Mouse (Mus musculus): ENCODE results near the gene C8g. TPM values are rescaled to one million over a fixed set of nuclear protein-coding genes. Genes with fewer than 3 reads are reported as not detected.

C8g gene
- polyA plus RNA-seq, 1 experiment from 2014 or later: 3.7 TPM

GRCm38 (mm10) chr2:25477967-25478675, 23.4 kb downstream of the C8g start:
- Histone ChIP-seq H3K27me3 (ENCODE audit: control insufficient read depth, insufficient read depth, low read length) (peaks cover 5% of the 10 kb centered on the region; the same call in 1 of the 2 replicates), H3K9ac (ENCODE audit: low read depth, low read length) (no peak overlapping the region), H3K27ac (ENCODE audit: low read depth, low read length) (no peak overlapping the region), H3K9me3 (replicated peaks; ENCODE audit: control insufficient read depth, low read length) (no peaks in the 10 kb centered on the region), H3K4me1 (ENCODE audit: control insufficient read depth, insufficient read depth, low read length) (no peaks in the 10 kb centered on the region), H3K4me3 (ENCODE audit: low read depth, low read length) (no peak overlapping the region), H3K36me3 (ENCODE audit: control insufficient read depth, insufficient read depth, low read length) (no peaks in the 10 kb centered on the region), H3K4me2 (no peak overlapping the region)
- WGBS (ENCODE audit: insufficient replicate concordance): 89% methylated on average over 3 of the region's 3 CpGs
- ATAC-seq (replicated peaks; ENCODE audit: insufficient number of reproducible peaks, low FRiP score, low TSS enrichment): no peak

GRCm38 (mm10) chr2:25477541-25477940, 24.0 kb downstream of the C8g start:
- no peak overlapping the region for H3K4me3 ChIP-seq (ENCODE audit: low read depth, low read length)
- H3K9me3 ChIP-seq (replicated peaks; ENCODE audit: control insufficient read depth, low read length): no peaks in the 10 kb centered on the region
- no peak overlapping the region for H3K9ac ChIP-seq (ENCODE audit: low read depth, low read length)
- no peak overlapping the region for H3K4me2 ChIP-seq
- H3K27me3 ChIP-seq (ENCODE audit: control insufficient read depth, insufficient read depth, low read length): peaks cover 5% of the 10 kb centered on the region; the same call in 1 of the 2 replicates
- H3K27ac ChIP-seq (ENCODE audit: low read depth, low read length): no peak overlapping the region
- 81% methylated on average over 8 of the region's 8 CpGs for WGBS (ENCODE audit: insufficient replicate concordance)
- no peak for ATAC-seq (replicated peaks; ENCODE audit: insufficient number of reproducible peaks, low FRiP score, low TSS enrichment)
- H3K36me3 ChIP-seq (ENCODE audit: control insufficient read depth, insufficient read depth, low read length): no peaks in the 10 kb centered on the region
- H3K4me1 ChIP-seq (ENCODE audit: control insufficient read depth, insufficient read depth, low read length): no peaks in the 10 kb centered on the region

GRCm38 (mm10) chr2:25472550-25472949, 29.0 kb downstream of the C8g start:
- Histone ChIP-seq H3K4me1 (ENCODE audit: control insufficient read depth, insufficient read depth, low read length) (peaks cover 5% of the 10 kb centered on the region), H3K4me3 (ENCODE audit: low read depth, low read length) (no peak overlapping the region), H3K4me2 (no peak overlapping the region), H3K36me3 (ENCODE audit: control insufficient read depth, insufficient read depth, low read length) (no peaks in the 10 kb centered on the region), H3K27ac (ENCODE audit: low read depth, low read length) (no peak overlapping the region), H3K27me3 (ENCODE audit: control insufficient read depth, insufficient read depth, low read length) (0 out of 2 replicates have a peak, but pooled peaks cover 5% of the 10 kb centered on the region), H3K9me3 (replicated peaks; ENCODE audit: control insufficient read depth, low read length) (no peaks in the 10 kb centered on the region), H3K9ac (ENCODE audit: low read depth, low read length) (no peak overlapping the region)
- ATAC-seq (replicated peaks; ENCODE audit: insufficient number of reproducible peaks, low FRiP score, low TSS enrichment): no peak
- 65% methylated on average over 2 of the region's 2 CpGs for WGBS (ENCODE audit: insufficient replicate concordance)

- WGBS (ENCODE audit: insufficient replicate concordance): 33% methylated on average over 6 of the region's 6 CpGs
- H3K9ac ChIP-seq (ENCODE audit: low read depth, low read length): no peak within 1 kb of the TSS
- ATAC-seq (replicated peaks; ENCODE audit: insufficient number of reproducible peaks, low FRiP score, low TSS enrichment): no peak
- no peak within 1 kb of the TSS for H3K4me3 ChIP-seq (ENCODE audit: low read depth, low read length)
- H3K36me3 ChIP-seq (ENCODE audit: control insufficient read depth, insufficient read depth, low read length): no peaks in the 10 kb centered on the region
- no peak within 1 kb of the TSS for H3K4me2 ChIP-seq
- H3K27ac ChIP-seq (ENCODE audit: low read depth, low read length): no peak within 1 kb of the TSS
- peaks cover 6% of the 10 kb centered on the region for H3K4me1 ChIP-seq (ENCODE audit: control insufficient read depth, insufficient read depth, low read length)
- H3K9me3 ChIP-seq (replicated peaks; ENCODE audit: control insufficient read depth, low read length): no peaks in the 10 kb centered on the region
- H3K27me3 ChIP-seq (ENCODE audit: control insufficient read depth, insufficient read depth, low read length): no peaks in the 10 kb centered on the region
Measured at GRCm38 (mm10) chr2:25469969-25470368, 31.6 kb downstream of the C8g start, which contains the start of gene Ptgds. Gene Ptgds (minus strand): TSS chr2:25470046.

GRCm38 (mm10) chr2:25468962-25469915, 32.3 kb downstream of the C8g start:
- no peak overlapping the region for H3K9ac ChIP-seq (ENCODE audit: low read depth, low read length)
- peaks cover 6% of the 10 kb centered on the region for H3K4me1 ChIP-seq (ENCODE audit: control insufficient read depth, insufficient read depth, low read length)
- H3K9me3 ChIP-seq (replicated peaks; ENCODE audit: control insufficient read depth, low read length): no peaks in the 10 kb centered on the region
- no peaks in the 10 kb centered on the region for H3K27me3 ChIP-seq (ENCODE audit: control insufficient read depth, insufficient read depth, low read length)
- WGBS (ENCODE audit: insufficient replicate concordance): 68% methylated on average over 10 of the region's 10 CpGs
- H3K4me2 ChIP-seq: no peak overlapping the region
- ATAC-seq (replicated peaks; ENCODE audit: insufficient number of reproducible peaks, low FRiP score, low TSS enrichment): 0 out of 2 replicates have a peak, but pooled peaks have one; percentile 36
- no peaks in the 10 kb centered on the region for H3K36me3 ChIP-seq (ENCODE audit: control insufficient read depth, insufficient read depth, low read length)
- H3K27ac ChIP-seq (ENCODE audit: low read depth, low read length): no peak overlapping the region
- no peak overlapping the region for H3K4me3 ChIP-seq (ENCODE audit: low read depth, low read length)

- no peaks in the 10 kb centered on the region for H3K36me3 ChIP-seq (ENCODE audit: control insufficient read depth, insufficient read depth, low read length)
- no peak overlapping the region for H3K27ac ChIP-seq (ENCODE audit: low read depth, low read length)
- 66% methylated on average over 14 of the region's 14 CpGs for WGBS (ENCODE audit: insufficient replicate concordance)
- 0 out of 2 replicates have a peak overlapping the region, but pooled peaks have one; percentile 22 for H3K9ac ChIP-seq (ENCODE audit: low read depth, low read length)
- H3K4me1 ChIP-seq (ENCODE audit: control insufficient read depth, insufficient read depth, low read length): peaks cover 6% of the 10 kb centered on the region
- no peak overlapping the region for H3K4me2 ChIP-seq
- H3K9me3 ChIP-seq (replicated peaks; ENCODE audit: control insufficient read depth, low read length): no peaks in the 10 kb centered on the region
- H3K4me3 ChIP-seq (ENCODE audit: low read depth, low read length): no peak overlapping the region
- no peak for ATAC-seq (replicated peaks; ENCODE audit: insufficient number of reproducible peaks, low FRiP score, low TSS enrichment)
- no peaks in the 10 kb centered on the region for H3K27me3 ChIP-seq (ENCODE audit: control insufficient read depth, insufficient read depth, low read length)
Measured at GRCm38 (mm10) chr2:25467606-25468303, 33.8 kb downstream of the C8g start.

GRCm38 (mm10) chr2:25465816-25466635, 35.5 kb downstream of the C8g start:
- 41% methylated on average over 10 of the region's 10 CpGs for WGBS (ENCODE audit: insufficient replicate concordance)
- Histone ChIP-seq H3K36me3 (ENCODE audit: control insufficient read depth, insufficient read depth, low read length) (no peaks in the 10 kb centered on the region), H3K4me1 (ENCODE audit: control insufficient read depth, insufficient read depth, low read length) (peaks cover 11% of the 10 kb centered on the region), H3K27me3 (ENCODE audit: control insufficient read depth, insufficient read depth, low read length) (no peaks in the 10 kb centered on the region), H3K4me2 (no peak overlapping the region), H3K9ac (ENCODE audit: low read depth, low read length) (no peak overlapping the region), H3K4me3 (ENCODE audit: low read depth, low read length) (no peak overlapping the region), H3K27ac (ENCODE audit: low read depth, low read length) (no peak overlapping the region), H3K9me3 (replicated peaks; ENCODE audit: control insufficient read depth, low read length) (no peaks in the 10 kb centered on the region)
- ATAC-seq (replicated peaks; ENCODE audit: insufficient number of reproducible peaks, low FRiP score, low TSS enrichment): no peak
